Mouse (Mus musculus): Measurements from ENCODE around the gene Ppif.

The Ppif gene

DNA sequence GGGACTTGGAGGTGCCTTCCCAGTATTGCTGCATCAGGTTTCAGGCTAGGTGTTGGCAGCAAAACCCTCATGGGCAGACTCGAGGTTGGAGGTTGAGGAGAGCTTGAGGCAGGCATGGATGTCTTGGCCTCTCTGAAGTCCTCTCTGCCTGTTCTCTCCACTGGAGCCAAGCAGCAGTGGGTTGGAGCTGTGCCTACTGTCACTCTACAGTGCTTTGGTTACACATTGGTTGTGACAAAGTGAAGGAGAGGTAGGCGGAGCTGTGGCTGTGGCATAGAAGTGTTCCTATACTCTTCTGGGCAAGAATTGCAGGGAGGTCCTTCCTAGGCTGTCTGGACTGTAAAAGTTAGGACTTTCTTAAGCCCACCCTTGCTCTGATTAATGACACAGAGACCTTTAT is 2.4 kb downstream of the Ppif start:
- no peak for DNase-seq

DNA sequence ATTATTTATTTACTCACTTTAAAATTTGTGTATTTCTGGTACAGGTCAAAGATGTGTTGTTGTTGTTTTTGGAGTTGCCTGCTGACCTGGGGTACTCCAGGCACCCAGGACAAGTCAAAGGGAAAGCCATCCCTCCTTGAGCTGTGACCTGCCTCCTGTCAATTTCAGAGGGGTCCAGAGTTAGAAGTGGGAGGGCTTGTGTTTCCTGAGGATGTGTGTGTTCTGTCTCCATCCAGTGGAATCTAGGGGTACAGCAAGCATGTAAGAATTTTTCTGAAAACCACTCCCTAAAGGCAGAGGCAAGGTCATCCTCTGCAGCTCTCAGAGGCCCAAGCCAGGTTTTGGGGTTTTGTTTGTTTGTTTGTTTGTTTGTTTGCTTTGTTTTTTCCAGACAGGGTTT is 8.0 kb downstream of the Ppif start:
- DNase-seq, result no peak

- DNase-seq, result peak; percentile 86
Observed at GRCm38 (mm10) chr14:25707691-25708181, 13.8 kb downstream of the Ppif start.

DNA sequence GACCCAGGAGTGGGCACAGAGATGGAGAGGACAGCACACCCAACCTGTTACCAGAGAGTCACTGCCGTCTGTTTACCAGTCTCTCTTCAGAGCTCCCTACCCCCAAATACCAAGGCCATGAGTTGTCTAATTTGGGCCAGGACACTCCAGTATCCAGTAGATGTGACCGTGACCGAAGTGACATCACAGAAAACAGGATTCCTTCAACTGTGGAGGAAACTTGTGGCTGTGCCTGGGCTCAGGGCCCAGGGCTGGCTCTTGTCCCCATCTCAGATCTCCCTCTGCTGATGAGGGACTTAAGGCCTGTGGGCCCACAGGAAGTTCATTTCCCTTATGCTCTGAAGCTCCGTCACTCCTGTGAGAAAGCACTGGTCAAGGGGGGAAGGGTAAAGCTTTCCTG is 14.5 kb downstream of the Ppif start:
- peak; percentile 80 for DNase-seq

DNA sequence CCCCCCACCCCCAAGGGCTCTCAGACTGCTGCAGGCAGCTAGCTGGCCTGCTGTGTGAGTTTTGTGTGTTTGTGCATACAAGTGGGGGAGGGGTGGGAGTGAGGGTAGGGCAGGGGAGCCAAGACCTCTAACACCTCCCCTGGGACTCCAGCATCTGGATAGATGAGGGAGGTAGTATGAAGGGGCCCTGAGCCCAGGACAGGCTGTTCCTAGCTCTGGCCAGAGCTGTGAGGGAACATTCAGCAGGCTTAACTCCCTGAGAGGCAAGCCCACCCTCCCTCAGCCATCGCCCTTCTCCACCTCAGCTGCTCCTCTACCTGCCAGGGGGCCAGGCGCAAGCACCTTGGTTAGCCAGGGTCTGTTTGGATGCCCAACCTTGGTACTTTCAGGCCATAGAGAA is 15.0 kb downstream of the Ppif start:
- peak; percentile 53 for DNase-seq

GRCm38 (mm10) chr14:25710073-25710472 is 16.1 kb downstream of the Ppif start:
- peak; percentile 59 for DNase-seq

DNA sequence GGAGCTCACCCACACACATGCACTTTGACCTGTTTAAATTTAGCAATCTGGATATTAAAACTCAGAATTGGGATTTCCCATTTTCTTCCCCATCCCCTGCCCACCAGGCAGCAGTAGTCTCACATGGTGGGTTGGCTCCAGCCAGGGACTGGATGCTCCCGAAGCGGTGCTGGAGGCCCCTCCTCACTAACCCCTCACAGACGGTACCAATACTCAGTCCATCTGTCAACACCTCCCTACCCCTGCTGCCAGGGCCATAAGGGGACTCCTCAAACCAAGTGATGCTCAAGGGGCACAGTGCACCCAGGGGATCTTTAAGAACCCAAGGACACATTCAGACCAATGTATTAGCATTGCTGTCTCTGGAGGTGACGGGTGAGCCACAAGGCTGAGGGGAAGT is 16.7 kb downstream of the Ppif start:
- DNase-seq, result no peak

- peak; percentile 43 for DNase-seq
Observed at GRCm38 (mm10) chr14:25711177-25711576, 17.2 kb downstream of the Ppif start.

- no peak for DNase-seq
Observed at GRCm38 (mm10) chr14:25711602-25712001, 17.6 kb downstream of the Ppif start.

DNA sequence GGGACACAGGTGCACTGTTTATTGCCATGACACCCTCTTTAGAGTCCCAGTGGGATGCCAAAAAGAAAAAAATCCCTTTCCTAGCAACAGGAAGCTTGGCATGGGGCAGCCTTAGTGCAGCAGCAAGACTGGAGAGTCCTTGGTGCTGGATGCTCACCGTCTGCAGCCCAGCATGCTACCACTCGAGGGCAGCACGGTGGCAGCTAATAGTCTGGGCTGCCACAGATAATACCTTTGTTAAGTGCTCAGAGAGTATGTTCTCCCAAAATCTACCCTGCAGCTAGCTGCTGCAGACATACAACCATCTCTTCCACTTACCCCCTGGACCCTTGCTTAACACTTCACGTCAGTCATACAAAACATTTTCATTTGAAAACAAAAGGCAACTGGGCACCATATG is 19.5 kb downstream of the Ppif start:
- DNase-seq, result peak; percentile 49

- peak; percentile 24 for DNase-seq
Observed at GRCm38 (mm10) chr14:25716528-25716927, 22.6 kb downstream of the Ppif start.

- no peak for DNase-seq
Observed at GRCm38 (mm10) chr14:25717718-25718117, 23.8 kb downstream of the Ppif start.

GRCm38 (mm10) chr14:25718471-25718870 is 24.5 kb downstream of the Ppif start:
- peak; percentile 86 for DNase-seq

DNA sequence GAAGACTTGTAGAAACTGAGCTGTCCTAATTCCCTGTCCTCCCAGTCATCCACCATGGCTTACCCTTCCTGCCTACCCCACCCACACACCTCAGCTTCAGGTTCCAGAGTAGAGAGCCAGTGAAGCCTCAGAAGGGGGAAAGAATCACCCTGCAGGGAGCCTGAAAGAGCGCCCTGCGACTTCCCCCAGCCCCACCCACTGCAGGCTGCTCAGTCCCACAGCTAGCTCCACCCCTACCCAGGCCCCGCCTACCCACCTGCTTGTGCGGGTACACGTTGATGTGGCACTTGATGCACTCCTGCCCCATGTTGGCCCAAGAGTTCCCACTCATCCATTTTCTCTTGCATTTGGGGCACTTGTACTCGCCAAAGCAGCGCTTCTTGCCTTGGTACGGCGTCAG is 25.4 kb downstream of the Ppif start:
- DNase-seq, result peak; percentile 45

DNA sequence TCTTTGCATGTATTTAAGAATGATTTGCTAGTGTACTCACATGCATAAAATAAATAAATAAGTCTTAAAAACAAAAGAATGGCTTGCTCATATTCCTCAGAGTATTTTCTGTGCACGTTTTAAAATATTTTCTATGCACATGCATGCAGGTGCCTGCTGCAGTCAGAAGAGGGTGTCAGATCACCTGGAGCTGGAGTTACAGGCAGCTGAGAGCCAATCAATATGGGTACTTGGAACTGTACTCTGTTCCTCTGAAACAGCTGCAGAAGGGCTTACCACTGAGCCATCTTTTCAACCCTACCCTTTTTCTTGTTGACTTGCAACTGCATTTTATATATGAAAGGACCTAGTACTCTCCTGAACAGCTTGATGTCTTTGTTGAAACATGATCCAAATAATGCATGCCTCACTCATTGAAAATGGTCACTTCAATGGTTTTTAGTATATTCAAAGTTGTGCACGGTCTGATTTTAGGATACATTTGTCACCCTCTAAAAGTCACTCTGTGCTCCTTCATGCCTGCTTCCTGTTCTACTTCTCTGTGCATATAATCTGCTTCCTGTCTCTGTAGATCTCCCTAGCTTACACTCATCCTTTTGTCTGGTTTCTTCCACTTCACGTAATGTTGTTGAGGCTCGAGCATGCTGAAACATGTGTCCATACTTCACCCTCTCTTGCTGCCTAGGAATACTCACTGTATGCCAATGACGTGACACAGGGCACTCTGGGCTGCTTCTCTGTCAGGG is 27.2 kb downstream of the Ppif start:
- DNase-seq, result no peak

- DNase-seq, result peak; percentile 65
Observed at GRCm38 (mm10) chr14:25725032-25725497, 31.1 kb downstream of the Ppif start.

DNA sequence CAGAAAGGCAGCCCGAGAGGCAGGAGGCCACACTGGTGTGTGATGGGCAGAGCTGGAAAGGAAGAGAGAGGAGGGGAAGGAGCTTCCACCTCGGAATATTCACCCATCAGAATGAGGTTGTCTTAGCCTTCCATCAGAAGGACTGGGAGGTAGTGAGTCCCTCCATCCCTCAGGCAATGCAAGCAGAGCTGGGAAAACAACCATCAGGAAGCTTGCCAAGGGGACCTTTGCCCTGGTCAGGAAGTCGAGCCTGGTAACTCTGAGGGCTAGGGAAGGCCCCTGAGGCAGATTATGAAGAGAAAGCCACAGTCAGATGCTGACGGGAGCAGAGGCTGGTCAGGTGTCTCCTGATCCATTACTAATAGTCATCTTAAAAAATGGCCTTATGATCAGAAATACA is 31.7 kb downstream of the Ppif start:
- DNase-seq, result peak; percentile 70

GRCm38 (mm10) chr14:25726226-25727148 is 32.5 kb downstream of the Ppif start:
- peak; percentile 73 for DNase-seq

DNA sequence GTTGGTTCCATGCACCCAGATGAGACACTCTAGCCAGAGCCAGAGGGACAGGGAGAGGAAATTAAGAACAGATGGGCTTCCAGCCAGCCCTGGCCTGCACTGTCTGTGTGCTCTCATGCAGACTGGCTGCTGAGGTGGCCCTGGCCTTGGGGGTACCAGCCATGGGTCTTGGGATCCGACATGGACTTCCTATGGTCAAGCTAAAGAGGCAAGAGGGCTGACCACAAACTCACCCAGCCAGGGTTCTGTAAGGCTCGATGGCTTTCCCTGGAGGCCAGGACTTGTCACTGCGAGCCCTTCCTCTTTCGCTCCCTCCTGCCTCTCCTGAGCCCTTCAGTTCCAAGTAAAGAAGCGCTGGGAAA is 33.2 kb downstream of the Ppif start:
- peak; percentile 48 for DNase-seq

DNA sequence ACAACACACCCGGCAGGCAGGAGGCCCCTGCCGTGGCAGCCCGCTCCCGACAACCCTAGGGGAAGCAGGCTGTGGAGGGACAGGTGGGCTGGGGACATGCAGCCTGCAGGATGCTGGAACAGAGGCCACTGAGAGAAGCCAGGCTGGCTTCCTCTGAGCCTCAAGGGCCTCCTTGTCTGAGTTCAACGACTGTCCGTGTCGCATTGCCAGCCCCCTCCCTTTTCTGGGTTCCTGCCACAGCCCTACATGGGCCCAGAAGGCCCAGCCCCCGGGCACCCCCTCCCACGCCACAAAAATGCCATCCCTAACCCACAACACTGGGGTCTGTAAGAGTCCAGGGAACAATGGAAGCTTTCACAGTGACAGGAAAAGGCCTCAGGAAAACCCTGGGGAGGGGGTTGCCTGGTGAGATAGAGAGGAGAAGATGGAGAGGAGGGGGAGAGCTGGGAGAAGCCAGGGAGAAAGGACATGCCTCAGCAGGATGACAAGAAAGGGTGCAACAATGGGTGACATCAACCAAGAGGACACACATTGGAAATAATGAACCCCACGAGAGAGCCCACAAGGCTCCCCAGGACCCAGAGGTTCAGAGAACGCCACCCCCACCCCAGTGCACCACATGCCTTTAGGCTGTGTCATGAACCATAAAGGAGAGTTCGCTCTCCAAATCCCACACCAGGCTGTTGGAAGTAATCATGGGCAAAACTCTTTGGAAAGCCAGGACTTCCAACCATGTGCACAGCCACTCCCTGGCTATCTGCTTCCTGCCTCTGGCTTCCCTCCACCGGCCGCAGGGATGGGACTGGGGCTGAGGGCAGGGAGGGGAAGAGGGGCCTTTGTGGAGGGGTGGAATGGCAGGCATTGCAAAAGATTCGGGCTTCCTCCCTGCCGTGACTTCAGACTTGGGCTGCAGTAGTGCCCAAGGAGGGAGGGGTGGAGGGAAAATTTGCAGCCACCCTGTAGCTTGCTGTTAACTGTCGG is 41.1 kb downstream of the Ppif start:
- DNase-seq, result peak; percentile 57

GRCm38 (mm10) chr14:25736140-25736539 is 42.2 kb downstream of the Ppif start:
- no peak for DNase-seq

DNA sequence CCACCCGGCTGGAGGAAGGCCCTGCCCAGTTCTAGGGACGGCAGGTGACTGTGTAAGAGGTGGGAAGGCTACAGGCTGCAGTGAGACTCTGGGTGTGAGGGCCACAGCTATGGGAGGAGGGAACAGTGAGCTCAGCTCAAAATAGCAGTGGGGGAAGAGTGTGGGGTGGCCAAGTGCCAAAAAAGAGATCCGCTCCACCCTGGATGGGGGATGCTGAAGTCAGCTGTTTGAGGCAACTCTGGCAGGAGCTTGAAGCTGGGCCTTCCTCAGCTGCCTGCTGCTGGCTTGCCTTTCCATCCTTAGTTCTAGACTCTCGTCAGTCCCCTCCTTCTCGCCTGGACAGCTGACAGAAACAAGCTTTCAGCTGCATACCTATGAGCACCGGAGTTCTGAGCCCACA is 42.6 kb downstream of the Ppif start:
- peak; percentile 80 for DNase-seq

GRCm38 (mm10) chr14:25738591-25739001 is 44.6 kb downstream of the Ppif start:
- DNase-seq, result peak; percentile 74

Data from kidney, postnatal 10 days (tissue).